Mouse (Mus musculus) Patski (cell line): ENCODE measurements at regions not wholly inside any gene's neighbourhood (a gene's known extent, or its start where the extent isn't known, plus 50 kb on each side); places are given as distances from the start of the nearest gene placed in this dataset.

Experiments
- ATAC-seq: fragments of 100-300 bp; one replicate; pipeline ENCODE4 v1.8.0; 2021
- CTCF ChIA-PET: fragments of 350-600 bp; sonication (Branson Sonifier 250); formaldehyde crosslinking; loops from one replicate; lab custom pipeline; 2022; ENCODE audit warnings: inconsistent platforms; lab: Charles Lee
- POLR2A ChIA-PET: fragments of 350-600 bp; sonication (Branson Sonifier 250); formaldehyde crosslinking; loops from one replicate; lab custom pipeline; 2022; ENCODE audit warnings: antibody characterized with exemption, inconsistent platforms; lab: Charles Lee
- DNase-seq: peaks from one replicate; pipeline ENCODE4 v3.0.0-alpha.2; 2011; ENCODE audit warnings: low read depth, low spot score
- H3K27me3 ChIP-seq: fragments of 371-371 bp; one replicate; pipeline ENCODE4 v1.5.1; 2021
- CTCF ChIP-seq: fragments of 100-300 bp; IDR thresholded peaks from one replicate; pipeline ENCODE4 v1.5.1; 2021
- in situ Hi-C: fragments of 300-500 bp; cut with MboI; formaldehyde crosslinking; loops from 3 replicates; pipeline ENCODE4 v1.11.1; 2018; ENCODE audit warnings: low pct_unique_long_range_greater_than_20kb, mixed read lengths

- in situ Hi-C loops = loop anchor here (10.0 kb wide), 1 partner anchor 95 kb away; no protein-coding TSS in a partner anchor
- H3K27me3 ChIP-seq = no peaks in the 10 kb centered on the region
- DNase-seq = no peak
- ChIA-PET CTCF (no interaction called here), POLR2A (no interaction called here)
- ATAC-seq = no peak
- TF ChIP-seq CTCF = no peak
These were observed 106.9 kb downstream of the Zfp788 start for GRCm38 (mm10) chr7:41739891-41740290.
